Mouse (Mus musculus): ENCODE measurements around the gene Slpi. TPM values are rescaled to one million over a fixed set of nuclear protein-coding genes. Genes with fewer than 3 reads are reported as not detected.

Slpi gene
- polyA plus RNA-seq, 1 experiment from 2014 or later, result not detected

GRCm38 (mm10) chr2:164373187-164373586, 15.7 kb downstream of the Slpi start:
- Histone ChIP-seq H3K36me3 (ENCODE audit: control insufficient read depth, insufficient read depth, low read length) (no peaks in the 10 kb centered on the region), H3K9me3 (ENCODE audit: control insufficient read depth, low read length) (no peaks in the 10 kb centered on the region), H3K27ac (ENCODE audit: low read depth, low read length) (no peak overlapping the region), H3K4me1 (ENCODE audit: control insufficient read depth, insufficient read depth, low read length) (no peaks in the 10 kb centered on the region), H3K4me2 (ENCODE audit: low read depth, low read length) (no peak overlapping the region), H3K9ac (replicated peaks; ENCODE audit: low read depth, low read length) (no peak overlapping the region), H3K27me3 (ENCODE audit: control insufficient read depth, insufficient read depth, low read length) (no peaks in the 10 kb centered on the region), H3K4me3 (ENCODE audit: low read depth, low read length) (no peak overlapping the region)
- 40% methylated on average over 4 of the region's 4 CpGs for WGBS
- no peak for ATAC-seq (ENCODE audit: low read depth)

- Histone ChIP-seq H3K4me3 (ENCODE audit: low read depth, low read length) (no peak overlapping the region), H3K4me1 (ENCODE audit: control insufficient read depth, insufficient read depth, low read length) (no peaks in the 10 kb centered on the region), H3K27ac (ENCODE audit: low read depth, low read length) (no peak overlapping the region), H3K4me2 (ENCODE audit: low read depth, low read length) (no peak overlapping the region), H3K9me3 (ENCODE audit: control insufficient read depth, low read length) (no peaks in the 10 kb centered on the region), H3K9ac (replicated peaks; ENCODE audit: low read depth, low read length) (no peak overlapping the region), H3K27me3 (ENCODE audit: control insufficient read depth, insufficient read depth, low read length) (no peaks in the 10 kb centered on the region), H3K36me3 (ENCODE audit: control insufficient read depth, insufficient read depth, low read length) (no peaks in the 10 kb centered on the region)
- no peak for ATAC-seq (ENCODE audit: low read depth)
- WGBS, result 29% methylated on average over 3 of the region's 3 CpGs
Observed at GRCm38 (mm10) chr2:164372408-164373053, 16.4 kb downstream of the Slpi start.

- Histone ChIP-seq H3K36me3 (ENCODE audit: control insufficient read depth, insufficient read depth, low read length) (no peaks in the 10 kb centered on the region), H3K9me3 (ENCODE audit: control insufficient read depth, low read length) (no peaks in the 10 kb centered on the region), H3K9ac (replicated peaks; ENCODE audit: low read depth, low read length) (no peak overlapping the region), H3K4me2 (ENCODE audit: low read depth, low read length) (no peak overlapping the region), H3K27ac (ENCODE audit: low read depth, low read length) (no peak overlapping the region), H3K4me3 (ENCODE audit: low read depth, low read length) (no peak overlapping the region), H3K4me1 (ENCODE audit: control insufficient read depth, insufficient read depth, low read length) (no peaks in the 10 kb centered on the region), H3K27me3 (ENCODE audit: control insufficient read depth, insufficient read depth, low read length) (no peaks in the 10 kb centered on the region)
- ATAC-seq (ENCODE audit: low read depth), result no peak
- WGBS, result 89% methylated on average over 3 of the region's 3 CpGs
Observed at GRCm38 (mm10) chr2:164371371-164371770, 17.5 kb downstream of the Slpi start.

- WGBS, result 89% methylated on average over 6 of the region's 6 CpGs
Observed at GRCm38 (mm10) chr2:164368620-164369105, 20.2 kb downstream of the Slpi start.

GRCm38 (mm10) chr2:164366947-164367346, 21.9 kb downstream of the Slpi start:
- Histone ChIP-seq H3K9me3 (ENCODE audit: control insufficient read depth, low read length) (no peaks in the 10 kb centered on the region), H3K4me1 (ENCODE audit: control insufficient read depth, insufficient read depth, low read length) (no peaks in the 10 kb centered on the region), H3K27ac (ENCODE audit: low read depth, low read length) (no peak overlapping the region), H3K9ac (replicated peaks; ENCODE audit: low read depth, low read length) (no peak overlapping the region), H3K36me3 (ENCODE audit: control insufficient read depth, insufficient read depth, low read length) (no peaks in the 10 kb centered on the region), H3K27me3 (ENCODE audit: control insufficient read depth, insufficient read depth, low read length) (no peaks in the 10 kb centered on the region), H3K4me3 (ENCODE audit: low read depth, low read length) (no peak overlapping the region), H3K4me2 (ENCODE audit: low read depth, low read length) (no peak overlapping the region)
- 70% methylated on average over 3 of the region's 3 CpGs for WGBS
- no peak for ATAC-seq (ENCODE audit: low read depth)

More at GRCm38 (mm10) chr2:164368620-164369105, 20.2 kb downstream of the Slpi start:
- Histone ChIP-seq H3K9ac (replicated peaks; ENCODE audit: low read depth, low read length) (no peak overlapping the region), H3K4me1 (ENCODE audit: control insufficient read depth, insufficient read depth, low read length) (no peaks in the 10 kb centered on the region), H3K36me3 (ENCODE audit: control insufficient read depth, insufficient read depth, low read length) (no peaks in the 10 kb centered on the region), H3K4me3 (ENCODE audit: low read depth, low read length) (no peak overlapping the region), H3K9me3 (ENCODE audit: control insufficient read depth, low read length) (no peaks in the 10 kb centered on the region), H3K27ac (ENCODE audit: low read depth, low read length) (no peak overlapping the region), H3K4me2 (ENCODE audit: low read depth, low read length) (no peak overlapping the region), H3K27me3 (ENCODE audit: control insufficient read depth, insufficient read depth, low read length) (no peaks in the 10 kb centered on the region)
- ATAC-seq (ENCODE audit: low read depth), result no peak

GRCm38 (mm10) chr2:164360974-164361657, 27.8 kb downstream of the Slpi start:
- ATAC-seq (ENCODE audit: low read depth), result no peak
- Histone ChIP-seq H3K9ac (replicated peaks; ENCODE audit: low read depth, low read length) (no peak overlapping the region), H3K36me3 (ENCODE audit: control insufficient read depth, insufficient read depth, low read length) (no peaks in the 10 kb centered on the region), H3K4me2 (ENCODE audit: low read depth, low read length) (no peak overlapping the region), H3K4me1 (ENCODE audit: control insufficient read depth, insufficient read depth, low read length) (no peaks in the 10 kb centered on the region), H3K4me3 (ENCODE audit: low read depth, low read length) (no peak overlapping the region), H3K9me3 (ENCODE audit: control insufficient read depth, low read length) (no peaks in the 10 kb centered on the region), H3K27ac (ENCODE audit: low read depth, low read length) (no peak overlapping the region), H3K27me3 (ENCODE audit: control insufficient read depth, insufficient read depth, low read length) (no peaks in the 10 kb centered on the region)
- 35% methylated on average over 13 of the region's 13 CpGs for WGBS

- H3K9me3 ChIP-seq (ENCODE audit: control insufficient read depth, low read length), result no peaks in the 10 kb centered on the region
- no peaks in the 10 kb centered on the region for H3K4me1 ChIP-seq (ENCODE audit: control insufficient read depth, insufficient read depth, low read length)
- WGBS, result 80% methylated on average over 5 of the region's 5 CpGs
- no peak overlapping the region for H3K9ac ChIP-seq (replicated peaks; ENCODE audit: low read depth, low read length)
- no peak for ATAC-seq (ENCODE audit: low read depth)
- H3K27ac ChIP-seq (ENCODE audit: low read depth, low read length), result no peak overlapping the region
- H3K27me3 ChIP-seq (ENCODE audit: control insufficient read depth, insufficient read depth, low read length), result no peaks in the 10 kb centered on the region
- H3K36me3 ChIP-seq (ENCODE audit: control insufficient read depth, insufficient read depth, low read length), result no peaks in the 10 kb centered on the region
- no peak overlapping the region for H3K4me3 ChIP-seq (ENCODE audit: low read depth, low read length)
- no peak overlapping the region for H3K4me2 ChIP-seq (ENCODE audit: low read depth, low read length)
Observed at GRCm38 (mm10) chr2:164359668-164360067, 29.2 kb downstream of the Slpi start.

GRCm38 (mm10) chr2:164359031-164359430, 29.9 kb downstream of the Slpi start:
- H3K4me2 ChIP-seq (ENCODE audit: low read depth, low read length), result no peak overlapping the region
- no peak overlapping the region for H3K4me3 ChIP-seq (ENCODE audit: low read depth, low read length)
- no peak for ATAC-seq (ENCODE audit: low read depth)
- H3K9me3 ChIP-seq (ENCODE audit: control insufficient read depth, low read length), result no peaks in the 10 kb centered on the region
- H3K9ac ChIP-seq (replicated peaks; ENCODE audit: low read depth, low read length), result no peak overlapping the region
- H3K27me3 ChIP-seq (ENCODE audit: control insufficient read depth, insufficient read depth, low read length), result no peaks in the 10 kb centered on the region
- no peak overlapping the region for H3K27ac ChIP-seq (ENCODE audit: low read depth, low read length)
- no peaks in the 10 kb centered on the region for H3K4me1 ChIP-seq (ENCODE audit: control insufficient read depth, insufficient read depth, low read length)
- 79% methylated on average over 5 of the region's 5 CpGs for WGBS
- H3K36me3 ChIP-seq (ENCODE audit: control insufficient read depth, insufficient read depth, low read length), result no peaks in the 10 kb centered on the region

GRCm38 (mm10) chr2:164358373-164358772, 30.5 kb downstream of the Slpi start:
- Histone ChIP-seq H3K36me3 (ENCODE audit: control insufficient read depth, insufficient read depth, low read length) (no peaks in the 10 kb centered on the region), H3K4me2 (ENCODE audit: low read depth, low read length) (no peak overlapping the region), H3K27me3 (ENCODE audit: control insufficient read depth, insufficient read depth, low read length) (no peaks in the 10 kb centered on the region), H3K4me1 (ENCODE audit: control insufficient read depth, insufficient read depth, low read length) (no peaks in the 10 kb centered on the region), H3K9me3 (ENCODE audit: control insufficient read depth, low read length) (no peaks in the 10 kb centered on the region), H3K27ac (ENCODE audit: low read depth, low read length) (no peak overlapping the region), H3K9ac (replicated peaks; ENCODE audit: low read depth, low read length) (no peak overlapping the region), H3K4me3 (ENCODE audit: low read depth, low read length) (no peak overlapping the region)
- no peak for ATAC-seq (ENCODE audit: low read depth)
- WGBS, result 76% methylated on average over 3 of the region's 3 CpGs
